Comparison of ENCODE assay signal across 8 mouse cellular contexts in genomic region chr17:35897644-35898573, GRCm38 (mm10). TPM values are rescaled to one million over a fixed set of nuclear protein-coding genes. Genes with fewer than 3 reads are reported as not detected.
DNase-seq lines count a peak whose midpoint lies in the region; ATAC-seq and TF ChIP-seq lines count a peak whose summit lies in the region.

No protein-coding gene starts in this region.

- no peak overlapping the region for H3K27ac ChIP-seq in lung, embryonic 16.5 days (ENCODE audit: low read length)
- H3K27ac ChIP-seq in hindbrain, embryonic 12.5 days, result peak overlapping the region; percentile 96
- H3K27ac ChIP-seq in liver, embryonic 14.5 days, result peak overlapping the region; percentile 65

- peaks cover 9% of the 10 kb centered on the region for H3K36me3 ChIP-seq in lung, embryonic 16.5 days (ENCODE audit: control insufficient read depth, insufficient read depth, low read length)
- peaks cover 59% of the 10 kb centered on the region for H3K36me3 ChIP-seq in hindbrain, embryonic 12.5 days
- peaks cover 2% of the 10 kb centered on the region for H3K36me3 ChIP-seq in liver, embryonic 14.5 days (replicated peaks; ENCODE audit: control insufficient read depth, insufficient read depth, low read depth)

- no peaks in the 10 kb centered on the region for H3K27me3 ChIP-seq in lung, embryonic 16.5 days (ENCODE audit: control insufficient read depth, insufficient read depth, low read depth, low read length)
- H3K27me3 ChIP-seq in hindbrain, embryonic 12.5 days, result no peaks in the 10 kb centered on the region
- no peaks in the 10 kb centered on the region for H3K27me3 ChIP-seq in liver, embryonic 14.5 days (ENCODE audit: control insufficient read depth, insufficient read depth, low read length)

- TF ChIP-seq EP300 in liver, embryonic 14.5 days (IDR thresholded peaks at IDR 0.05; ENCODE audit: low read depth), result no peak

- H3K9me3 ChIP-seq in lung, embryonic 16.5 days (ENCODE audit: control insufficient read depth, low read length), result no peaks in the 10 kb centered on the region
- no peaks in the 10 kb centered on the region for H3K9me3 ChIP-seq in hindbrain, embryonic 12.5 days (replicated peaks)
- H3K9me3 ChIP-seq in liver, embryonic 14.5 days (ENCODE audit: control insufficient read depth, low read length), result no peaks in the 10 kb centered on the region

- DNase-seq in lung, postnatal 10 days, result no peak
- DNase-seq in cerebellum, postnatal 10 days, result peak; percentile 56 to 62
- no peak for DNase-seq in liver, embryonic 14.5 days (ENCODE audit: low read depth in 3 of 3, low spot score in 3 of 3)
- DNase-seq in thymus, postnatal 25 days, result peak; percentile 23
- DNase-seq in left cerebral cortex, adult 8-10 months (ENCODE audit: low spot score in 2 of 2), result no peak
- DNase-seq in lung, adult 18-20 months, result no peak

- 39% methylated on average over 23 of the region's 23 CpGs for WGBS in lung, embryonic 16.5 days
- WGBS in hindbrain, embryonic 12.5 days, result 43% methylated on average over 23 of the region's 23 CpGs
- WGBS in liver, embryonic 14.5 days (ENCODE audit: insufficient replicate concordance), result 32% methylated on average over 23 of the region's 23 CpGs

- TF ChIP-seq CTCF in liver, embryonic 14.5 days (IDR thresholded peaks at IDR 0.05; ENCODE audit: low read depth), result no peak

- H3K4me2 ChIP-seq in lung, embryonic 16.5 days (ENCODE audit: low read depth, low read length), result peak overlapping the region; percentile 98
- peak overlapping the region; percentile 100 for H3K4me2 ChIP-seq in hindbrain, embryonic 12.5 days (replicated peaks)
- peak overlapping the region; percentile 90 for H3K4me2 ChIP-seq in liver, embryonic 14.5 days (ENCODE audit: low read depth)

- peak; percentile 34 for ATAC-seq in lung, embryonic 16.5 days (ENCODE audit: low read depth)
- ATAC-seq in hindbrain, embryonic 12.5 days (ENCODE audit: low FRiP score), result peak; percentile 44
- peak; percentile 51 for ATAC-seq in liver, embryonic 14.5 days (ENCODE audit: insufficient read depth)

- H3K9ac ChIP-seq in lung, embryonic 16.5 days (ENCODE audit: low read length), result peak overlapping the region; percentile 80
- peak overlapping the region; percentile 89 for H3K9ac ChIP-seq in hindbrain, embryonic 12.5 days
- peak overlapping the region; percentile 72 for H3K9ac ChIP-seq in liver, embryonic 14.5 days (replicated peaks)

- peak overlapping the region; percentile 87 for H3K4me3 ChIP-seq in lung, embryonic 16.5 days (ENCODE audit: low read length)
- peak overlapping the region; percentile 85; the same call in 1 of the 2 replicates for H3K4me3 ChIP-seq in hindbrain, embryonic 12.5 days
- H3K4me3 ChIP-seq in liver, embryonic 14.5 days (ENCODE audit: insufficient read depth in 1 of 2, low read depth in 2 of 2, low read length in 2 of 2), result peak overlapping the region; percentile 25 to 81; a peak in 3 of 4 replicates

- H3K4me1 ChIP-seq in lung, embryonic 16.5 days (replicated peaks; ENCODE audit: control insufficient read depth, insufficient read depth, low read length), result peaks cover 6% of the 10 kb centered on the region; the same call in 1 of the 2 replicates
- H3K4me1 ChIP-seq in hindbrain, embryonic 12.5 days, result peaks cover 21% of the 10 kb centered on the region
- H3K4me1 ChIP-seq in liver, embryonic 14.5 days (replicated peaks; ENCODE audit: control insufficient read depth in 2 of 2, insufficient read depth in 2 of 2, low read length in 1 of 2), result peaks cover 7 to 22% of the 10 kb centered on the region in 2 experiments; a peak in 3 of 4 replicates

RNA-seq across cellular contexts. Expression of gene 2310061I04Rik, which starts 0.7 kb away (rescaled TPM):
- 15.6 TPM in 2 replicates for polyA plus RNA-seq in lung, embryonic 16.5 days (2015; fragmentation: Nextera tagmentation; extraction: Ambion mirVana)
- 25.7 and 28.7 TPM in 2 replicates for polyA plus RNA-seq in hindbrain, embryonic 12.5 days (2016; fragmentation: Nextera tagmentation; extraction: Ambion mirVana)
- polyA plus RNA-seq in liver, embryonic 14.5 days (2012; rRNA removed), result 14.4 and 18.3 TPM in 2 replicates
- polyA plus RNA-seq in liver, embryonic 14.5 days (2014; fragmentation: Nextera tagmentation; extraction: Ambion mirVana), result 10.6 and 10.9 TPM in 2 replicates
- total RNA-seq in left cerebral cortex, adult 8-10 months (2022), result 10 to 100 TPM; 40.3 to 63.3 (median 51.9) TPM

RNA-seq across cellular contexts. Expression of gene Atat1, which starts 12.0 kb away (rescaled TPM):
- 62.6 and 62.7 TPM in 2 replicates for polyA plus RNA-seq in lung, embryonic 16.5 days (2015; fragmentation: Nextera tagmentation; extraction: Ambion mirVana)
- polyA plus RNA-seq in hindbrain, embryonic 12.5 days (2016; fragmentation: Nextera tagmentation; extraction: Ambion mirVana), result 294 and 303 TPM in 2 replicates
- 8.5 and 8.7 TPM in 2 replicates for polyA plus RNA-seq in liver, embryonic 14.5 days (2012; rRNA removed)
- polyA plus RNA-seq in liver, embryonic 14.5 days (2014; fragmentation: Nextera tagmentation; extraction: Ambion mirVana), result 3.3 and 5.8 TPM in 2 replicates
- total RNA-seq in left cerebral cortex, adult 8-10 months (2022), result 10 to 100 TPM; 52.5 to 57.0 (median 53.1) TPM

RNA-seq across cellular contexts. Expression of gene Mrps18b, which starts 18.3 kb away (rescaled TPM):
- polyA plus RNA-seq in lung, embryonic 16.5 days (2015; fragmentation: Nextera tagmentation; extraction: Ambion mirVana), result 67.5 and 73.1 TPM in 2 replicates
- 46.8 and 51.1 TPM in 2 replicates for polyA plus RNA-seq in hindbrain, embryonic 12.5 days (2016; fragmentation: Nextera tagmentation; extraction: Ambion mirVana)
- polyA plus RNA-seq in liver, embryonic 14.5 days (2012; rRNA removed), result 42.6 and 51.6 TPM in 2 replicates
- 73.8 and 74.1 TPM in 2 replicates for polyA plus RNA-seq in liver, embryonic 14.5 days (2014; fragmentation: Nextera tagmentation; extraction: Ambion mirVana)
- 10 to 100 TPM; 42.6 to 48.7 (median 47.6) TPM for total RNA-seq in left cerebral cortex, adult 8-10 months (2022)

RNA-seq across cellular contexts. Expression of gene Dhx16, which starts 18.3 kb away (rescaled TPM):
- polyA plus RNA-seq in lung, embryonic 16.5 days (2015; fragmentation: Nextera tagmentation; extraction: Ambion mirVana), result 40.2 and 42.4 TPM in 2 replicates
- polyA plus RNA-seq in hindbrain, embryonic 12.5 days (2016; fragmentation: Nextera tagmentation; extraction: Ambion mirVana), result 45.2 and 46.0 TPM in 2 replicates
- polyA plus RNA-seq in liver, embryonic 14.5 days (2012; rRNA removed), result 44.8 and 46.0 TPM in 2 replicates
- polyA plus RNA-seq in liver, embryonic 14.5 days (2014; fragmentation: Nextera tagmentation; extraction: Ambion mirVana), result 25.5 and 30.2 TPM in 2 replicates
- total RNA-seq in left cerebral cortex, adult 8-10 months (2022), result 10 to 100 TPM; 28.1 to 30.6 (median 29.0) TPM

RNA-seq across cellular contexts. Expression of gene Ppp1r10, which starts 18.3 kb away (rescaled TPM):
- 38.0 and 40.5 TPM in 2 replicates for polyA plus RNA-seq in lung, embryonic 16.5 days (2015; fragmentation: Nextera tagmentation; extraction: Ambion mirVana)
- polyA plus RNA-seq in hindbrain, embryonic 12.5 days (2016; fragmentation: Nextera tagmentation; extraction: Ambion mirVana), result 58.3 and 68.2 TPM in 2 replicates
- 12.3 and 15.6 TPM in 2 replicates for polyA plus RNA-seq in liver, embryonic 14.5 days (2012; rRNA removed)
- polyA plus RNA-seq in liver, embryonic 14.5 days (2014; fragmentation: Nextera tagmentation; extraction: Ambion mirVana), result 15.4 and 17.4 TPM in 2 replicates
- total RNA-seq in left cerebral cortex, adult 8-10 months (2022), result 10 to 100 TPM; 61.5 to 70.4 (median 63.2) TPM

Comparison
In these comparisons a context has a peak if more than half of its experiments do, and no peak if none do; other contexts are left out.
1. DNase-seq: peak in cerebellum, postnatal 10 days (2 of 2) and thymus, postnatal 25 days (single experiment); none in lung, postnatal 10 days (single experiment), liver, embryonic 14.5 days (0 of 3), left cerebral cortex, adult 8-10 months (0 of 2) and lung, adult 18-20 months (0 of 2).
2. Peak in every context shown above with its lines, with median percentiles within 50 percentile points of each other: ATAC-seq, H3K4me2 ChIP-seq, H3K4me3 ChIP-seq and H3K9ac ChIP-seq.